In the genomic region with DNA sequence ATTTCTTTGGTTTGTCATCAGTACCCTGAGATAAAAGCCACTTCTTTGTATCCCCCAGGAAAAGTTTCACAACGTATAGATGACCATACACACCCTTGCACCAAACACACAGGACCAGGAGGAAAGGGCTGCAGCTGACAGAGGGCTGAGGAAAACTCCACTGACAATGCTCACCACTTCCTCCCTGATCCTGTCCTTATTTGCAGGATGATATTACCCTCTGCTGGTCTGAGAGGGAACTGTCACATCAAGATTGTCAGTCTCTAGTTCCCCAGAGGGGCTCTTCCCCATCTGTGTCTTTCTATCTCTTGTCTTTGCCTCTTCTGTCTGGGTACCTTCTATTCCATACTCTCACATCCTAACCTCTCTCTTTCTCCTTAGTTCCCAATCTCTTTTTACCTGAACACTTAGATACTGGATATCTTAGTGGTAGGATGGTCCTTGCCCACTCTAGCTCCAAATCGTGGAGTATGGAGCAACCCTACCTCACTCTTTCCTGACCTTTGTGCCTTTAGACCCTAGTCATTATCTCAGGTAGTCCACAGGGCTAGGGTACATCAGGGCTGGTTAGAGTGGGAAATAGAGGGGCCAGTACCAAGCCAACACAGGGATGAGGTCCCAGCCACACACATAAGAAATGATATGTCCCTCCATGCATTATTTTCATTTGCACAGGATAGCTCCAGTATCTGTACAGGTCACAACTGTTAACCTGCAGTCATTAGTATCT, we compare ENCODE assay signal across 8 mouse cellular contexts. TPM values are rescaled to one million over a fixed set of nuclear protein-coding genes. Genes with fewer than 3 reads are reported as not detected.
A peak's percentile ranks its signal among the peaks of the same experiment; 100 is the strongest.
DNase-seq lines count a peak whose midpoint lies in the region; ATAC-seq lines count a peak whose summit lies in the region.

No protein-coding gene starts in this region.

- ATAC-seq in forebrain, embryonic 14.5 days: peak; percentile 72; the same call in 1 of the 2 replicates
- ATAC-seq in frontal cortex, adult (ENCODE audit: low TSS enrichment): peak; percentile 91
- ATAC-seq in stomach, embryonic 16.5 days (ENCODE audit: insufficient read depth, low FRiP score): peak; percentile 47; the same call in 1 of the 2 replicates

- no peaks in the 10 kb centered on the region for H3K4me1 ChIP-seq in forebrain, embryonic 14.5 days (ENCODE audit: control insufficient read depth, insufficient read depth, low read length)
- H3K4me1 ChIP-seq in forebrain, embryonic 10.5 days: no peaks in the 10 kb centered on the region
- no peaks in the 10 kb centered on the region for H3K4me1 ChIP-seq in stomach, embryonic 16.5 days (ENCODE audit: control insufficient read depth, insufficient read depth, low read length)

- no peaks in the 10 kb centered on the region for H3K27me3 ChIP-seq in forebrain, embryonic 14.5 days (replicated peaks; ENCODE audit: control insufficient read depth, insufficient read depth, low read length)
- H3K27me3 ChIP-seq in forebrain, embryonic 10.5 days (ENCODE audit: poor library complexity, severe bottlenecking): no peaks in the 10 kb centered on the region
- no peaks in the 10 kb centered on the region for H3K27me3 ChIP-seq in stomach, embryonic 16.5 days (ENCODE audit: control insufficient read depth, insufficient read depth, low read length)

- H3K4me3 ChIP-seq in forebrain, embryonic 14.5 days (ENCODE audit: low read depth, low read length): no peak overlapping the region
- no peak overlapping the region for H3K4me3 ChIP-seq in forebrain, embryonic 10.5 days
- no peak overlapping the region for H3K4me3 ChIP-seq in stomach, embryonic 16.5 days (replicated peaks; ENCODE audit: low read length)

- H3K9me3 ChIP-seq in forebrain, embryonic 14.5 days (replicated peaks; ENCODE audit: control insufficient read depth, low read length): no peaks in the 10 kb centered on the region
- no peaks in the 10 kb centered on the region for H3K9me3 ChIP-seq in forebrain, embryonic 10.5 days
- no peaks in the 10 kb centered on the region for H3K9me3 ChIP-seq in stomach, embryonic 16.5 days (replicated peaks; ENCODE audit: control insufficient read depth, low read length)

- H3K27ac ChIP-seq in forebrain, embryonic 14.5 days (ENCODE audit: low read depth, low read length): no peak overlapping the region
- no peak overlapping the region for H3K27ac ChIP-seq in forebrain, embryonic 10.5 days
- no peak overlapping the region for H3K27ac ChIP-seq in stomach, embryonic 16.5 days (ENCODE audit: low read length)

- DNase-seq in forebrain, embryonic 14.5 days (ENCODE audit: low spot score): peak; percentile 71
- DNase-seq in forebrain, embryonic 10.5 days (ENCODE audit: extremely low spot score, low spot score): no peak
- DNase-seq in 416B (ENCODE audit: low read depth): peak; percentile 58
- DNase-seq in adrenal gland, postnatal 10 days: peak; percentile 64
- DNase-seq in kidney, adult 9 months: peak; percentile 56
- peak; percentile 63 for DNase-seq in lung, postnatal 36 days

- 69% methylated on average over 2 of the region's 2 CpGs for WGBS in forebrain, embryonic 14.5 days
- WGBS in forebrain, embryonic 10.5 days: 80% methylated on average over 2 of the region's 2 CpGs
- 54% methylated on average over 2 of the region's 2 CpGs for WGBS in stomach, embryonic 16.5 days

- H3K4me2 ChIP-seq in forebrain, embryonic 14.5 days (ENCODE audit: low read length): no peak overlapping the region
- no peak overlapping the region for H3K4me2 ChIP-seq in stomach, embryonic 16.5 days (ENCODE audit: low read depth, low read length)

- peaks cover 10% of the 10 kb centered on the region; the same call in 1 of the 2 replicates for H3K36me3 ChIP-seq in forebrain, embryonic 14.5 days (ENCODE audit: control insufficient read depth, insufficient read depth, low read length)
- peaks cover 28% of the 10 kb centered on the region for H3K36me3 ChIP-seq in forebrain, embryonic 10.5 days (replicated peaks)
- no peaks in the 10 kb centered on the region for H3K36me3 ChIP-seq in stomach, embryonic 16.5 days (ENCODE audit: control insufficient read depth, insufficient read depth, low read length)

- H3K9ac ChIP-seq in forebrain, embryonic 14.5 days (ENCODE audit: low read length): no peak overlapping the region
- no peak overlapping the region for H3K9ac ChIP-seq in stomach, embryonic 16.5 days (ENCODE audit: low read length)

RNA-seq across cellular contexts. Expression of gene Trip13, which starts 29.7 kb away (rescaled TPM):
- 19.3 and 23.2 TPM in 2 replicates for polyA plus RNA-seq in forebrain, embryonic 14.5 days (2014; fragmentation: Nextera tagmentation; extraction: Ambion mirVana)
- 78.8 and 83.3 TPM in 2 replicates for polyA plus RNA-seq in forebrain, embryonic 10.5 days (2016; fragmentation: Nextera tagmentation; extraction: Ambion mirVana)
- 1 to 10 TPM; 3.0 to 3.8 TPM for total RNA-seq in adrenal gland, postnatal 10 days (2021)
- polyA plus RNA-seq in stomach, embryonic 16.5 days (2015; fragmentation: Nextera tagmentation; extraction: Ambion mirVana): 29.4 and 29.6 TPM in 2 replicates

RNA-seq across cellular contexts. Expression of gene Brd9, which starts 29.8 kb away (rescaled TPM):
- 75.6 and 86.5 TPM in 2 replicates for polyA plus RNA-seq in forebrain, embryonic 14.5 days (2014; fragmentation: Nextera tagmentation; extraction: Ambion mirVana)
- 52.6 and 53.6 TPM in 2 replicates for polyA plus RNA-seq in forebrain, embryonic 10.5 days (2016; fragmentation: Nextera tagmentation; extraction: Ambion mirVana)
- total RNA-seq in adrenal gland, postnatal 10 days (2021): 10 to 100 TPM; 25.0 to 36.8 TPM
- 41.1 and 45.6 TPM in 2 replicates for polyA plus RNA-seq in stomach, embryonic 16.5 days (2015; fragmentation: Nextera tagmentation; extraction: Ambion mirVana)

RNA-seq across cellular contexts. Expression of gene Zdhhc11, which starts 55.8 kb away (rescaled TPM):
- not detected in 2 replicates for polyA plus RNA-seq in forebrain, embryonic 14.5 days (2014; fragmentation: Nextera tagmentation; extraction: Ambion mirVana)
- polyA plus RNA-seq in forebrain, embryonic 10.5 days (2016; fragmentation: Nextera tagmentation; extraction: Ambion mirVana): not detected in 2 replicates
- total RNA-seq in adrenal gland, postnatal 10 days (2021): not detected
- polyA plus RNA-seq in stomach, embryonic 16.5 days (2015; fragmentation: Nextera tagmentation; extraction: Ambion mirVana): not detected in 2 replicates
